Mouse (Mus musculus) CD4-positive, CD25-positive, alpha-beta regulatory T cell, adult 9 weeks (primary cell): ENCODE data around the gene Sdf2l1. TPM values are rescaled to one million over a fixed set of nuclear protein-coding genes. Genes with fewer than 3 reads are reported as not detected.

Experiments
- polyA plus RNA-seq: library from polyadenylated mRNA; unstranded; fragments of 100-300 nt; shearing (Covaris generic); gene quantifications from one replicate; pipeline ENCODE4 v1.2.1, GENCODE M21; 2017

The Sdf2l1 gene
- 21.2 TPM for polyA plus RNA-seq

DNA sequence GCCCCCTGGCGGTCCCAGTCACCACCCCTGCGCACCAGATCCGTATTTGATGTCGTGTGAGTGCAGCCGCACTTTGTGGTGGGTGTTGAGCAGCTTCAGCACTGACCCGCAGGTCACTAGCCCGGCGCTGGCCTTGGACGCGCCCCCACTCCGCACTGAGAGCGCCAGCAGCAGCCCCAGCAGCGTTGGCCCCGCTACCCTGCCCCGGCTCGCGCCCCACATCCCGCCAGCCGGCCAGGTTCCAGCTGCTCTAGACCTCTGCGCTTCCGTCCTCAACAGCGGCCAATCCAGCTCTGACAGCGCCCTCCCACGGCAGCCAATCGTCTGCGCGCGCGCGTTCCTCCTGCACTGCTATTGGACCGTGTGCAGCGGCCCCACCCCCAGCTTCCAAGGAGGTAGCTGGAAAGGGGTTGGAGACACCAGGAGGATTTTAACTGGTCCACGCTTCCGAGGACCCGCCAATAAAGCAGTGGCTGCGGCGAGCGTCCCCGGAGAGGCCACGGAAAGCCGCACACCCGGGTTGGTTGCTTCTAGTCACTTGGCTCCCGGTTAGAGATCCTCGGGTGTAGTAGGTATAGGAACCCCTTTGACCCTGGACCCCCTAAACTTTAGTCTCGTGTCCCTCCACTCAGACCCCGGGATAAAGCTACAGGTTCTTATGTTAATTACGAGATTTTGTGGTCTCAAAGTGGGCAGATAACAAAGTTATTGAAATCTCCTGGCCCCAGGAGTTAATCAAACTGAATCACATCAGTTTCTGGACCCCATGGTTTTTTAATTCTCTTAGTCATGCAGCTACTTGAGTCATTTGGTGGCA is at the start of gene Sdf2l1:
Gene Sdf2l1, minus strand, starts transcription at position 295 of the 817 bp plus-strand sequence.

DNA sequence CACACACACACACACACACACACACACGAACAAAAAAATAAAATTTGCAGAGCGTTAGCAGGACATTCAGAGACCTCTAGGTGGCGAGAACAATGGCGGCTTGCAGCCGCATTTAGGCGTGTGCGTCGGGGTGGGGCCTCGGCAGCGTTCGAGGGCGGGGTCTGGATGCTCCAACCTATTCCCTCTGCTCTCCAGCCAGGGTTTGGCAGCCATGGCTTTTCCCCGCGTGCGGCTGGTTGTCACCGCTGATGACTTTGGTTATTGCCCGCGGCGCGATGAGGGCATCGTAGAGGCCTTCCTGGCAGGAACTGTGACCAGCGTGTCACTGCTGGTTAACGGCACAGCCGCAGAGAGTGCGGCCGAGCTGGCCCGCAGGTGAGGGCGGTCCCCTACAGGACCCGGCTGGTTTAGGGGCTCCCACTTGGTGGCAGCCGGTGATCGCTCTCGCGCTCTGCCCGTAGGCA is 14.6 kb upstream of the Sdf2l1 start, which contains the start of gene Ccdc116:
Gene Ccdc116, minus strand, starts transcription at position 458 of the 464 bp plus-strand sequence.

DNA sequence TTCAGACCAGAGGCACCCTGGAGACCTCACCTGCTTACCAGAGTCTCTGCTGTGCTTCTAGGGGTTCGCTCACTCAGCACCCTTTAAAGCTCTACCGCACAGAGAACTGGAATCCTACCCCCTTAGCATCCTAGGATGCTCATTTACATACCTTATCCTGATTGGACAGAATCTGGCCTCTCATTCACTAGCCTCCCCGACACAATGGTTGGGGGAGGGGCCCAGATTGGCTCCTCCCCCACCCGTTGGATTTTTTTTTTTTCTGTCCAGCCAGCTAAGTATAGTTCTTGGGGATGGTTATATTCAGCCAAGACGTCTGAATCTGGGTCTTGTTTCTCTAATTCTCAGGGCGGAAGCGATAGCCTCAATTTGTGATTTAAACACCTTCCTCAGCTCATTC is 12.2 kb upstream of the Sdf2l1 start, which contains the start of gene Ydjc:
Gene Ydjc, plus strand, starts transcription at position 283 of the 400 bp plus-strand sequence.

DNA sequence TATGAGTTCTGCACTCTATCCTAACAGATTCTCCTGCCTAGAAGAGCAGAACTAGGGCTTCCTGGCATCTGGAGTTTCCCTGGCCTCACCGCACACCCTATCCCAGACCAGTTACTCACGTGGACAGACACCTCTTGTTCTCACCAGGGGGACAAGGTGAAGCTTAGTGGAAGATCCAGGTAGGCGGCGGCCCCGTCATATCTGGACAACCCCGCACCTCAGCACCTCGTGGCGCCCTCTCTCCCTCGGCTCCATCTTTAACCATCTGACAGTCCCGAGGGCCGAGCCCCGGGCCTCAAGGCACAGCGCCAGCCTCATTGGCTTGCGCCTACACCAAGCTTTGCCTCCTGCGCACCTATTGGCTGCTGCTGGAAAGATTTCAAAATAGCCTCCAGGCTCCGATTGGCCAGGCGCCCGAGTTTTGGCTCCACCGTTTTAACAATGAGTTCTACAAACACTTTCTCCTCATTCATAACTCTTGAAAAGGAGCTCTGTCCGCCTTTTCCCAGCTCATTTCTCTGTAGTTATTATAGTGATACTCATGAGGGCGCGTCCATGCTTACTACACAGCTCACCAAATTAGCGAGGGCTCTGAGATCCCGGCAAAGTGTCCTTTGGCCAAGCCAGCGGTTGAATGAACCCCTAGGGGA is 7.2 kb downstream of the Sdf2l1 start, which contains the start of gene 2610318N02Rik:
Gene 2610318N02Rik, minus strand, starts transcription at position 297 of the 650 bp plus-strand sequence.

DNA sequence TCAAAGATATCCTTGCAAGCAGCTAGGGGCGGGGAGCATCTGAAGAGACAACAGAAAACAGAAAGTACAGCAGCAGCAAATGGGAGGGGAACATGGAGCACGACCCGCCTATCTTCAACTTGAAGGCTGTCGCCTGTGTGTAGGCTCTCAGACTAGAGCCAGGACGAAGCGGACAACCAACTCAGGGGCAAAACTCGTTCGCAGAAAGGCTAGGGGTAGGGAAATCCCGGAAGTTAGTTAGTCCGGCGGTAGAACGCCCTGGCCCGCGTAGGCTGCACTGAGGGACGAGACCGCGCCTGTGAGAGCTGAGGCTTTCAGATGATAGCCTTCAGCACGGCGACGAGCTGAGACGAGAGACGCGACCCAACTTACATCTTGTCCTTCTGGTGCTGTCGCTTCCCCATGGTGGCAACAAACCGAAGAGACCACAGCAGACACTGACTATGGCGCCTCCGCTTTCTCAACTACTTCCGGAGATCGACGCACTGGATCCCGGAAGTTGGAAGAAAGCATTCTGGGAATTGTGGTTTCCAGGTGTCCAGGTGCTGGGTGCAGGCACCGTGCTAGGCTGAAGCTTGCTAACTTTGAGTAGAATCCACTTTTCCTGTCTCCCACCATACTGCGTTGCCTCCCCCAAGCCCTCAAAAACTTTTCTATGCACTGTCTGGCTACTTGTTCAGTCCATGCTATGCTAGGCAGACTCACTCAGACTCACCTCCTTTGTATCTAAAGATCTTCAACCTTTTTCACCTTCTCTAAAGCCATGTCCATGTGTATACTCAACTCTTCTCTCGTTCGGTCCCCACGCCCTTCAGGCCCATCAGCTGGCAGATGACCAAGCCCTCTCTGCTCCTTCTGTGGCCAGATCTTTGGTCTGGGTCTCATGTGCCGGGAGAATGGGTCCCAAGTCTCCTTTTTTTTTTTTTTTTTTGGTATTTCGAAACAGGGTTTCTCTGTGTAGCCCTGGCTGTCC is 21.1 kb downstream of the Sdf2l1 start, which contains the start of gene Ppil2:
Gene Ppil2, minus strand, starts transcription at position 487 of the 973 bp plus-strand sequence.

Other genes starting within 250 kb of the Sdf2l1 start
- 31.3 TPM for gene Ppm1f, start 235.9 kb downstream of the Sdf2l1 start, polyA plus RNA-seq
- 28.7 TPM for gene Mapk1, start 149.0 kb downstream of the Sdf2l1 start, polyA plus RNA-seq
- gene Ypel1, start 62.7 kb downstream of the Sdf2l1 start, polyA plus RNA-seq, result 4.0 TPM
- 261 TPM for gene Ppil2, start 21.1 kb downstream of the Sdf2l1 start, polyA plus RNA-seq
- 6.1 TPM for gene 2610318N02Rik, start 7.2 kb downstream of the Sdf2l1 start, polyA plus RNA-seq
- gene Ydjc, start 12.2 kb upstream of the Sdf2l1 start, polyA plus RNA-seq, result 4.6 TPM
- gene Ccdc116, start 14.8 kb upstream of the Sdf2l1 start, polyA plus RNA-seq, result 1.8 TPM
- gene Ube2l3, start 70.3 kb upstream of the Sdf2l1 start, polyA plus RNA-seq, result 322 TPM
- not detected for gene Rimbp3, start 76.2 kb upstream of the Sdf2l1 start, polyA plus RNA-seq
- 1.3 TPM for gene Hic2, start 101.2 kb upstream of the Sdf2l1 start, polyA plus RNA-seq
- 86.0 TPM for gene Tmem191c, start 143.7 kb upstream of the Sdf2l1 start, polyA plus RNA-seq
- gene Serpind1, start 199.0 kb upstream of the Sdf2l1 start, polyA plus RNA-seq, result 0.31 TPM